Mouse (Mus musculus): Measurements from ENCODE around the gene Mfsd2b. TPM values are rescaled to one million over a fixed set of nuclear protein-coding genes. Genes with fewer than 3 reads are reported as not detected.

Gene Mfsd2b
- 0.30 and 0.38 TPM in 2 replicates for polyA plus RNA-seq (2015; fragmentation: Nextera tagmentation; extraction: Ambion mirVana)

GRCm38 (mm10) chr12:4874161-4874927 lies at the start of gene Mfsd2b:
TSS of gene Mfsd2b (minus strand) at chr12:4874359.
- DNase-seq (ENCODE audit: low spot score) (peak; percentile 87), ATAC-seq (ENCODE audit: low FRiP score, low TSS enrichment) (peak; percentile 86)
- peak within 1 kb of the TSS; percentile 38 for H3K9ac ChIP-seq (ENCODE audit: low read length)

GRCm38 (mm10) chr12:4917805-4918591 lies 43.8 kb upstream of the Mfsd2b start:
- Histone ChIP-seq H3K4me3 (ENCODE audit: low read depth, low read length) (peak overlapping the region; percentile 100), H3K36me3 (ENCODE audit: control insufficient read depth, insufficient read depth, low read length) (no peaks in the 10 kb centered on the region), H3K9ac (ENCODE audit: low read length) (peak overlapping the region; percentile 99), H3K9me3 (ENCODE audit: control insufficient read depth, low read length) (no peaks in the 10 kb centered on the region), H3K27ac (replicated peaks) (peak overlapping the region; percentile 99), H3K27me3 (ENCODE audit: control insufficient read depth, insufficient read depth, low read length) (no peaks in the 10 kb centered on the region), H3K4me2 (replicated peaks; ENCODE audit: low read depth) (peak overlapping the region; percentile 73), H3K4me1 (replicated peaks; ENCODE audit: control insufficient read depth, insufficient read depth) (no peaks in the 10 kb centered on the region)
- WGBS, result under 1% methylated on average over 48 of the region's 48 CpGs
- no peak for TF ChIP-seq EP300 (optimal IDR thresholded peaks at IDR 0.05)
- TF ChIP-seq CTCF (IDR thresholded peaks at IDR 0.05; ENCODE audit: low read depth), result no peak
- ATAC-seq (ENCODE audit: low FRiP score, low TSS enrichment), result peak; percentile 47
- DNase-seq (ENCODE audit: low spot score), result peak; percentile 60

More at GRCm38 (mm10) chr12:4874161-4874927, at the start of gene Mfsd2b:
- WGBS, result 2% methylated on average over 24 of the region's 24 CpGs
- peaks cover under 1% of the 10 kb centered on the region; the same call in 1 of the 2 replicates for H3K36me3 ChIP-seq (ENCODE audit: control insufficient read depth, insufficient read depth, low read length)
- H3K4me1 ChIP-seq (replicated peaks; ENCODE audit: control insufficient read depth, insufficient read depth), result 0 out of 2 replicates have a peak, but pooled peaks cover 6% of the 10 kb centered on the region
- TF ChIP-seq CTCF (IDR thresholded peaks at IDR 0.05; ENCODE audit: low read depth) (no peak), EP300 (optimal IDR thresholded peaks at IDR 0.05) (no peak)
- peak within 1 kb of the TSS; percentile 68 for H3K4me2 ChIP-seq (replicated peaks; ENCODE audit: low read depth)
- peak within 1 kb of the TSS; percentile 35 for H3K4me3 ChIP-seq (ENCODE audit: low read depth, low read length)
- no peak within 1 kb of the TSS for H3K27ac ChIP-seq (replicated peaks)
- no peaks in the 10 kb centered on the region for H3K9me3 ChIP-seq (ENCODE audit: control insufficient read depth, low read length)
- no peaks in the 10 kb centered on the region for H3K27me3 ChIP-seq (ENCODE audit: control insufficient read depth, insufficient read depth, low read length)

DNA sequence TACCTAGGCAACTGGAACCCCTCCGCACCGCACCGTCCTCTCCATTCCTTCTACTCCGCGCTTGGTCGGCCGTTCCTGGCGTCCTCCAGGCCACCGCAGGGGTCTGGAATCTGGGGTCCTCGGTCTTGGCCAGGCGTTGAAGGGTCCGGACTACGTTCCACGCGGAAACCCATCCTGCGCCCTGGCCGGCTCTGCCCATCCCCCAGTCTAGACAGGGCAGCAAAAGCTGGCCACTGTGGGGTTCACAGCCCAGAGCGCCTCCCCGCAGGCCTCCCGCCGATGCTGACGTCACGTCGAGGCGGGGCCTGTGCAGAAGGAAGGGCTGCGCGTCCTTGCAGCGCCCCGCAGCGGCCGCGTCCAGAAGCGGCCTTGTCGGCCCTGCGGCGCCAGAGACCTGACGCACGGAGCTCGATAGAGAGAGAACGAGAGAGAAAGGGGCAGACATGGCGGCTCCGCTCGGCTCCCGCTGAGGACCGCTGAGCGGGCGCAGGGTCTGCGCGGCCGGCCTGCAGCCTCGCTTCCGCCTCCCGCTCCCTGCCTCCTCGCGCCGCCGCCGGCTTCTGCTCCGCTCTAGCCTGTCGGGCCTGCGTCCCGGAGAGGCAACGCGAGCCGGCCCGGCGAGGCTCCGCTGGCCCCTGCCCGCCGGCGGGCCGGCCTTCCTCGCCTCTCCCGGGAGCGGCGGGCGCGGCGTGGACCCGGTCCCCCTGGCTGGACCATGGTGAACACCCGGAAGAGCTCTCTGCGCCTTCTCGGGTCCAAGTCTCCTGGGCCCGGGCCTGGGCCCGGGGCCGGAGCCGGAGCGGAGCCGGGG lies 43.0 kb upstream of the Mfsd2b start, which contains the start of gene Atad2b:
Gene Atad2b, plus strand, starts transcription at position 360 of the 811 bp plus-strand sequence.
- no peaks in the 10 kb centered on the region for H3K27me3 ChIP-seq (ENCODE audit: control insufficient read depth, insufficient read depth, low read length)
- H3K27ac ChIP-seq (replicated peaks), result peak within 1 kb of the TSS; percentile 99
- H3K9ac ChIP-seq (ENCODE audit: low read length), result peak within 1 kb of the TSS; percentile 99
- TF ChIP-seq CTCF (IDR thresholded peaks at IDR 0.05; ENCODE audit: low read depth), result peak; percentile 99
- TF ChIP-seq EP300 (optimal IDR thresholded peaks at IDR 0.05), result no peak
- no peaks in the 10 kb centered on the region for H3K36me3 ChIP-seq (ENCODE audit: control insufficient read depth, insufficient read depth, low read length)
- under 1% methylated on average over 84 of the region's 89 CpGs for WGBS
- H3K4me1 ChIP-seq (replicated peaks; ENCODE audit: control insufficient read depth, insufficient read depth), result no peaks in the 10 kb centered on the region
- peak within 1 kb of the TSS; percentile 100 for H3K4me3 ChIP-seq (ENCODE audit: low read depth, low read length)
- ATAC-seq (ENCODE audit: low FRiP score, low TSS enrichment), result peak; percentile 98
- peak within 1 kb of the TSS; percentile 73 for H3K4me2 ChIP-seq (replicated peaks; ENCODE audit: low read depth)
- DNase-seq (ENCODE audit: low spot score), result peak; percentile 97
- no peaks in the 10 kb centered on the region for H3K9me3 ChIP-seq (ENCODE audit: control insufficient read depth, low read length)

DNA sequence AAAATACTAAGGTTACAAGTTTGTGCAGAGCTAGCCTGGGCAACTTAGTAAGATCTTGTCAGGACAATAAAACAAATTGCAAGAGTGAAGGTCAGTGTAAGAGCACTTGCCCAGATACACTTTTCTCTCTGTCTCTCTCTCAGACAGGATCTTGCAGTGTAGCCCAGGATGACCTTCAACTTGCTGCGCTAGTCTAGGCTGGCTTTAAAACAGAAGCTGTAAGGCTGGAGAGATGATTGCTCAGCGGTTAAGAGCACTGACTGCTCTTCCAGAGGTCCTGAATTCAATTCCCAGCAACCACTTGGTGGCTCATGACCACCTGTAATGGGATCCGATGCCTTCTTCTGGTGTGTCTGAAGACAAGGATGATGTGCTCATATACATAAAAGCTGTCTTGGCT lies 40.8 kb upstream of the Mfsd2b start:
- Histone ChIP-seq H3K27me3 (ENCODE audit: control insufficient read depth, insufficient read depth, low read length) (no peaks in the 10 kb centered on the region), H3K9me3 (ENCODE audit: control insufficient read depth, low read length) (no peaks in the 10 kb centered on the region), H3K4me1 (replicated peaks; ENCODE audit: control insufficient read depth, insufficient read depth) (no peaks in the 10 kb centered on the region), H3K4me2 (replicated peaks; ENCODE audit: low read depth) (no peak overlapping the region), H3K9ac (ENCODE audit: low read length) (no peak overlapping the region), H3K4me3 (ENCODE audit: low read depth, low read length) (no peak overlapping the region), H3K27ac (replicated peaks) (no peak overlapping the region), H3K36me3 (ENCODE audit: control insufficient read depth, insufficient read depth, low read length) (no peaks in the 10 kb centered on the region)
- TF ChIP-seq EP300 (optimal IDR thresholded peaks at IDR 0.05), result no peak
- TF ChIP-seq CTCF (IDR thresholded peaks at IDR 0.05; ENCODE audit: low read depth), result no peak
- WGBS, result 79% methylated on average over 3 of the region's 3 CpGs
- DNase-seq (ENCODE audit: low spot score) (no peak), ATAC-seq (ENCODE audit: low FRiP score, low TSS enrichment) (no peak)

GRCm38 (mm10) chr12:4914441-4914840 lies 40.3 kb upstream of the Mfsd2b start:
- no peak overlapping the region for H3K4me3 ChIP-seq (ENCODE audit: low read depth, low read length)
- no peaks in the 10 kb centered on the region for H3K36me3 ChIP-seq (ENCODE audit: control insufficient read depth, insufficient read depth, low read length)
- no peak overlapping the region for H3K4me2 ChIP-seq (replicated peaks; ENCODE audit: low read depth)
- H3K9me3 ChIP-seq (ENCODE audit: control insufficient read depth, low read length), result no peaks in the 10 kb centered on the region
- TF ChIP-seq CTCF (IDR thresholded peaks at IDR 0.05; ENCODE audit: low read depth) (no peak), EP300 (optimal IDR thresholded peaks at IDR 0.05) (no peak)
- H3K27me3 ChIP-seq (ENCODE audit: control insufficient read depth, insufficient read depth, low read length), result no peaks in the 10 kb centered on the region
- 51% methylated on average over 3 of the region's 3 CpGs for WGBS
- ATAC-seq (ENCODE audit: low FRiP score, low TSS enrichment), result no peak
- H3K9ac ChIP-seq (ENCODE audit: low read length), result no peak overlapping the region
- no peak overlapping the region for H3K27ac ChIP-seq (replicated peaks)
- H3K4me1 ChIP-seq (replicated peaks; ENCODE audit: control insufficient read depth, insufficient read depth), result no peaks in the 10 kb centered on the region
- DNase-seq (ENCODE audit: low spot score), result no peak
